Mouse (Mus musculus): ENCODE measurements around the gene Ankfn1. TPM values are rescaled to one million over a fixed set of nuclear protein-coding genes. Genes with fewer than 3 reads are reported as not detected.
A peak's percentile ranks its signal among the peaks of the same experiment; 100 is the strongest.

The Ankfn1 gene
- polyA plus RNA-seq, 1 experiment from 2014 or later, result not detected

DNA sequence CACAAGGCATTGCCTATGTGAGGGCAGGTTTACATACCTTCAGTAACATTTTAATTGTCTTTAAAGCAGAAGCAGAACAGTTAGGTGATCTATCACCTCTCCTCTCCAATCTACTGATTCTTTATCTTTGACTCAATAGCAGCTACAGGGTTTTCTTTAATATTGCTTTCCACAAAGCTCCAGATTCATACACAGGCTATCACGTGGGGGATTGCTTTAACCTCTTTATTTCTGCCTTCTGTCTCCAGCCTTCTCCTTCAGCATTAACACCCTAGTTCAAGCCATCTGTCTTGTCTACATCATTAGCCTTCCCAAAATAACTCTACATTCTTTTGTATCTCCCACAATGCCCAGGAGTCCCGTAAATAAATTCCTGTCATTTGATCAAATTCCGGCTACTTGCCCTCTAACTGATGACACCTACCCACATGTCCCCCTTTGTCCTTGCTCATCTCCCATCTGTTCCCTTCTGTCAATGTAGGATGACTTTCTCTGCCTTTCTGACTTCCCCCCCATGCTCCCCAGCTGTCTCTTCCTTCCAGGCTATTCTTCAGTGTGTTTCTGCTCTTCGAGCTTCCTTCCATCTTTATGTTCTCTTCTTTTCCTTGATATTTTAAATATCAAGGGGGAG is 249.5 kb downstream of the Ankfn1 start:
- DNase-seq (ENCODE audit: low read depth, low spot score) (no peak), ATAC-seq (no peak)
- ChIA-PET POLR2A (interaction anchor here (0.6 kb wide), 1 partner anchor 13 kb away, joined by 5 read pairs; no protein-coding TSS in a partner anchor), CTCF (interaction anchor here (1.7 kb wide), 1 partner anchor 18 kb away, joined by 3 read pairs; no protein-coding TSS in a partner anchor)
- no peak for TF ChIP-seq CTCF (IDR thresholded peaks at IDR 0.05)
- in situ Hi-C loops (cut with MboI; ENCODE audit: low pct_unique_long_range_greater_than_20kb), result no loop called here
- no peaks in the 10 kb centered on the region for H3K27me3 ChIP-seq

GRCm38 (mm10) chr11:89515501-89515901 is 262.0 kb downstream of the Ankfn1 start:
- no peak for ATAC-seq
- no peak for DNase-seq (ENCODE audit: low read depth, low spot score)
- no peaks in the 10 kb centered on the region for H3K27me3 ChIP-seq
- ChIA-PET POLR2A (no interaction called here), CTCF (no interaction called here)
- TF ChIP-seq CTCF (IDR thresholded peaks at IDR 0.05), result no peak
- in situ Hi-C loops (cut with MboI; ENCODE audit: low pct_unique_long_range_greater_than_20kb), result no loop called here

DNA sequence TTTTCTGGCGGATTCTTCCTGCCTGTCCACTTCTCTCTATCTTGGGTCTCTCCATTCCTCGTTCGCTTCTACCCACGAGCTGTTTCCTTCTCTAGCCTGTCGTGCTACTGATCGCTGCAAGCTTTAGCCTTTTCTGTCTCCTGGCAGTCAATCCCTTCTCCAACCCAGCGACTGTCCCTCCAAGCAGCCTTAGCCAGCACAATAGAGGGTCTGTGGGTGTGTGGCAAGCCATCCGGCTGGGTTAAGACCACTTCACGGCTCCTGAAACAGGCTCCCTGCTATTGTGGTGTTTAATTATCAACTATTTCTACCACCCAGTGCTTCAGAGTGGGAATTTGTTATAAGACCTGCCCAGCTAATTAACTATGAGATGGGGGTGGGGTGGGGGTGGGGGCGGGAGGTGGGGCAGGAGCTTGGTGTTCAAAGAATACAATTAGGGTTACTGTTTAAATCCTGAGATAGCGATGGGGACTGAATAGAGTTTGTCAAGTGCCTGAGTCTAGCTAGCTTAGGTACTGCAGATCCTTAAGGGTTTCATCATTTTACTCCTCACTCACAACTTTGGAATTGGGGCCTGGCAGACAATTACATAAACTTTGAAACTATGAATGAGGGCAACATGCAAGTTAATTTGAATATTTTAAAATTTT is 268.7 kb downstream of the Ankfn1 start:
- ChIA-PET POLR2A (no interaction called here), CTCF (interaction anchor here (1.3 kb wide), 1 partner anchor 19 kb away, joined by 3 read pairs; no protein-coding TSS in a partner anchor)
- in situ Hi-C loops (cut with MboI; ENCODE audit: low pct_unique_long_range_greater_than_20kb), result no loop called here
- ATAC-seq, result no peak
- H3K27me3 ChIP-seq, result no peaks in the 10 kb centered on the region
- TF ChIP-seq CTCF (IDR thresholded peaks at IDR 0.05), result no peak
- no peak for DNase-seq (ENCODE audit: low read depth, low spot score)

DNA sequence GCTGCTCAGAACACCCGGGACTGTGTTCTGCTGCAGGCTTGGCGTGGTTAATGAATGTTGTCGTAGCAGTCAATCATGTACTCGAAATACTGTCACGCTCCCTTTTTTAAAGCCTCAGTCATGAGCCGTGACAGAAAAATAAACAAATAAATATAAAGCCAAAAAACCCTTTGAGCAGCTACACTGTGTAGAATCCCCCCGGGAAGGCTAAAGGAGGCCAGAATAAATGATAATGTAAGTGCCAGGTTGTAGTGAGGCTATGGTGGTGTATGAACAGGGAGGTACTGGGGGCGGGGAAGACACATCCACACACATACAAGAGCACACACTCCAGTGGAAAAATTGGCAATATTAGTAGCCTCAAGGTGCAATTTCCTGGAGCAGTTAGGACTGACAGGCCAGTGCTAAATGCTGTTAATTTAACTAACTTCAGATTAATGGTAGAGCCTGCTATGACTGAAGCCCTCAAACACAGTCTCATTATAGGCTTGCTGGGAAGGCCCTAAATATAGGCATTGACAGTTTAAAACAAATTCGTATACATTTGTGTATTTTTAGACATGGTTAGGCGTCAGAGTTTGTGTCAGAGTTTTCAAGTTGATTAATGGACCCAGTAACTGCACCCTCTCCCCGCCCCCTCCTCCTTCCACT is 270.7 kb downstream of the Ankfn1 start:
- ATAC-seq (no peak), DNase-seq (ENCODE audit: low read depth, low spot score) (no peak)
- no peak for TF ChIP-seq CTCF (IDR thresholded peaks at IDR 0.05)
- in situ Hi-C loops (cut with MboI; ENCODE audit: low pct_unique_long_range_greater_than_20kb), result no loop called here
- CTCF ChIA-PET, result interaction anchor here (1.1 kb wide), 1 partner anchor 30 kb away, joined by 3 read pairs; no protein-coding TSS in a partner anchor
- POLR2A ChIA-PET, result no interaction called here
- H3K27me3 ChIP-seq, result no peaks in the 10 kb centered on the region

- no peak for TF ChIP-seq CTCF (IDR thresholded peaks at IDR 0.05)
- H3K27me3 ChIP-seq, result no peaks in the 10 kb centered on the region
- ChIA-PET CTCF (no interaction called here), POLR2A (no interaction called here)
- DNase-seq (ENCODE audit: low read depth, low spot score) (no peak), ATAC-seq (no peak)
- in situ Hi-C loops (cut with MboI; ENCODE audit: low pct_unique_long_range_greater_than_20kb), result no loop called here
These were observed 272.4 kb downstream of the Ankfn1 start for GRCm38 (mm10) chr11:89505046-89505445.

GRCm38 (mm10) chr11:89501796-89502195 is 275.7 kb downstream of the Ankfn1 start:
- no peak for TF ChIP-seq CTCF (IDR thresholded peaks at IDR 0.05)
- no peak for ATAC-seq
- ChIA-PET POLR2A (no interaction called here), CTCF (no interaction called here)
- no peak for DNase-seq (ENCODE audit: low read depth, low spot score)
- in situ Hi-C loops (cut with MboI; ENCODE audit: low pct_unique_long_range_greater_than_20kb), result no loop called here
- no peaks in the 10 kb centered on the region for H3K27me3 ChIP-seq

DNA sequence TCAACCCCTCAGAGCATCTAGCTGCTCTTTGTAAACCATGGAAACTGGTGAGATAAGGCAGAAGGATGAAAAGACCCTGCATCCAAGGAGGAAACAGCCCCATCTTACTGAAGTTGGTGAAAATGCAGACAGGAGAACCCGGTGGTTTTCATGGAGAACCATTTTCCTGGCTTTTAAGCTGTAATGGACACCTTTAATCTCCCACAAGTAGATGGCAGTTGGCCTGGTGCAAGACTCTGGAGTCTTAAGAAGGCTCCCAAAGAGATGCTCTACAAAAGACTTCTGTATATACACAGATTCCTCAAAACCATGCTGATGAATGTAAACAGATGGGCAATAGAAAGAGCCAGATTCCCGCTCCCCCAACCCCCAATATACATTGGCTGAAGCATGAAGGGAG is 276.5 kb downstream of the Ankfn1 start:
- ATAC-seq (no peak), DNase-seq (ENCODE audit: low read depth, low spot score) (no peak)
- no peaks in the 10 kb centered on the region for H3K27me3 ChIP-seq
- in situ Hi-C loops (cut with MboI; ENCODE audit: low pct_unique_long_range_greater_than_20kb), result no loop called here
- TF ChIP-seq CTCF (IDR thresholded peaks at IDR 0.05), result no peak
- ChIA-PET CTCF (no interaction called here), POLR2A (no interaction called here)

DNA sequence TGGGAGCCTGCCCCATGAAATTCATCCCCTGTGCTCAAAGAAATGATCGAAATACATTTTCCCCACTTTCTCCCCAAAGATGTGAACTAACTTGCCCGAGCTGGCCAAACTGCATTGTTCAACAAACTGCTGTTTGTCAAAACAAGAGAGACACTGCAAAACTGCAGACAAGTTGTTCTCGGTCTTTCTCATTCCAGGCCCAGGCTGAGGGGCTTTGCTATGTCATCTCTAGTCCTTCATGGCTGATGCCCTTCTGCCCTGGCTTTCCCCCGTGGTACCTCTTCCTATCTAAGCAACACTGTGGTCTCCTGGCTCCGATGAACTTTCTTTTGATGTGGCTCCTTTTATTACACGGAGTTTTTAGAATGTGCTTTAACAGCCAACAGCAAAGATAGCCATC is 296.4 kb downstream of the Ankfn1 start:
- TF ChIP-seq CTCF (IDR thresholded peaks at IDR 0.05), result no peak
- DNase-seq (ENCODE audit: low read depth, low spot score) (no peak), ATAC-seq (no peak)
- no peaks in the 10 kb centered on the region for H3K27me3 ChIP-seq
- CTCF ChIA-PET, result no interaction called here
- POLR2A ChIA-PET, result no interaction called here
- in situ Hi-C loops (cut with MboI; ENCODE audit: low pct_unique_long_range_greater_than_20kb), result no loop called here

DNA sequence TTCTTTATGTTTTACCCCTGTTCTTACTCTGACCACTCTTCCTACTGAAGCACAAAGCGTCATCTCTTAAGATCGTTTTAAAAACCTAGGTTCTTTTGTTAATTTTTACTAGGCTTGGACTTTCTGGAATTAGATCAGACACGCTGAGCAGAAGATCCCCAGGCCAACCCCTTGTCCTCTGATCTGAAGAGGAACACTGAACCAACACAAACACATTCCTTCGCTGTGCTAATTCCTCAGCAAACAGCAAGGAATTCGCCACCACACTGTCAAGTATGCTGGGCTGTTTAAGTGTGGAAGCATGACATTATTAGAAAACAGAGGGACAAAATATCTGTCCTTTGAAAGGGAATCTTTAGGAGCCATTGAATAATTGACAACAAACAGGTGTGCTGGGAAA is 300.5 kb downstream of the Ankfn1 start:
- DNase-seq (ENCODE audit: low read depth, low spot score) (no peak), ATAC-seq (peak; percentile 71)
- CTCF ChIA-PET, result no interaction called here
- TF ChIP-seq CTCF (IDR thresholded peaks at IDR 0.05), result no peak
- in situ Hi-C loops (cut with MboI; ENCODE audit: low pct_unique_long_range_greater_than_20kb), result no loop called here
- POLR2A ChIA-PET, result no interaction called here
- H3K27me3 ChIP-seq, result no peaks in the 10 kb centered on the region

DNA sequence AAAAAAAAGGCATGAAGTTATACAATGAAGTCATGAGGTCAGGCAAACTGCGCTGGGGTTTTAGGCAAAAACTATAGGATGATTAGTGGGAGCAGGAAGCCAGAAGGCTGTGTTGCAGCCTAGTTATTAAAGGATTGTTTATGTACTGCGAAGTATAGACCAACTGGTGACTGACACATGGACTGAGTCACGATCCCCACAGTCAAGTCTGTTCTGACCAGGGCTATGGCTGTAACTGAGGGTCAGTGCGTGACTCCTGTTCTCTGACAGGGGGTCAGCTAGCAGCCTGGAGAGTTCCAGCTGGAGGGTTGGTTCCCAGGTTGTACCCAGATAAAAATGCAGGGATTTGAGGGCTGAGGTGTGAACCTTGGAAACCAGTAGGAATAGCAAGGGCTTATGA is 301.4 kb downstream of the Ankfn1 start:
- ATAC-seq, result no peak
- H3K27me3 ChIP-seq, result no peaks in the 10 kb centered on the region
- ChIA-PET POLR2A (no interaction called here), CTCF (no interaction called here)
- DNase-seq (ENCODE audit: low read depth, low spot score), result no peak
- in situ Hi-C loops (cut with MboI; ENCODE audit: low pct_unique_long_range_greater_than_20kb), result no loop called here
- no peak for TF ChIP-seq CTCF (IDR thresholded peaks at IDR 0.05)

GRCm38 (mm10) chr11:89472871-89473270 is 304.6 kb downstream of the Ankfn1 start:
- CTCF ChIA-PET, result no interaction called here
- POLR2A ChIA-PET, result no interaction called here
- in situ Hi-C loops (cut with MboI; ENCODE audit: low pct_unique_long_range_greater_than_20kb), result no loop called here
- H3K27me3 ChIP-seq, result no peaks in the 10 kb centered on the region
- no peak for ATAC-seq
- TF ChIP-seq CTCF (IDR thresholded peaks at IDR 0.05), result no peak
- DNase-seq (ENCODE audit: low read depth, low spot score), result no peak
